Mouse (Mus musculus) stomach, embryonic 15.5 days (tissue): Measurements from ENCODE around the gene Slfn2. TPM values are rescaled to one million over a fixed set of nuclear protein-coding genes. Genes with fewer than 3 reads are reported as not detected.

ENCODE experiments used
- ATAC-seq: fragments of 200-750 bp; cut with Nextera tagmentation; 2 replicates; pipeline ENCODE4 v1.8.0; 2017; ENCODE audit warnings: low read depth, moderate number of reproducible peaks, moderate TSS enrichment; ENCODE audit not compliant: insufficient read depth, low FRiP score
- H3K27ac ChIP-seq: fragments of 300-500 bp; sonication (generic); 2 replicates; pipeline ENCODE4 v1.5.1; 2015; ENCODE audit warnings: mild to moderate bottlenecking, inconsistent platforms
- H3K27me3 ChIP-seq: fragments of 300-500 bp; sonication (generic); replicated peaks from 2 replicates; pipeline ENCODE4 v1.6.1; 2015; ENCODE audit warnings: inconsistent platforms
- H3K36me3 ChIP-seq: fragments of 300-500 bp; sonication (generic); 2 replicates; pipeline ENCODE4 v1.6.1; 2015; ENCODE audit warnings: inconsistent platforms
- H3K4me1 ChIP-seq: fragments of 300-500 bp; sonication (generic); 2 replicates; pipeline ENCODE4 v1.6.1; 2015; ENCODE audit warnings: inconsistent platforms
- H3K4me2 ChIP-seq: fragments of 300-500 bp; sonication (generic); 2 replicates; pipeline ENCODE4 v1.6.1; 2015; ENCODE audit warnings: mild to moderate bottlenecking, inconsistent platforms
- H3K4me3 ChIP-seq: fragments of 300-500 bp; sonication (generic); replicated peaks from 2 replicates; pipeline ENCODE4 v1.5.1; 2015; ENCODE audit warnings: inconsistent platforms
- H3K9ac ChIP-seq: fragments of 300-500 bp; sonication (generic); 2 replicates; pipeline ENCODE4 v1.6.1; 2015; ENCODE audit warnings: inconsistent platforms
- H3K9me3 ChIP-seq: fragments of 300-500 bp; sonication (generic); 2 replicates; pipeline ENCODE4 v1.6.1; 2016; ENCODE audit warnings: inconsistent platforms
- WGBS: fragments of 180-500 bp; shearing (Covaris S2); methylation state at CpG from one replicate; pipeline ENCODE4 v1.1.7; 2015; 5-methylcytosine and 5-hydroxymethylcytosine counted together
- polyA plus RNA-seq: library from polyadenylated mRNA; unstranded; fragments of >200 nt; fragmentation: Nextera tagmentation; extraction: Ambion mirVana; gene quantifications from 2 replicates; pipeline ENCODE4 v1.2.1, GENCODE M21; 2015

Slfn2 gene
- polyA plus RNA-seq, 1 experiment from 2014 or later: 9.2 TPM

GRCm38 (mm10) chr11:83060412-83061020 lies 4.4 kb upstream of the Slfn2 start:
- no peak overlapping the region for H3K9ac ChIP-seq
- H3K27me3 ChIP-seq: no peaks in the 10 kb centered on the region
- H3K27ac ChIP-seq: no peak overlapping the region
- H3K4me3 ChIP-seq: no peak overlapping the region
- WGBS: 71% methylated on average over 5 of the region's 5 CpGs
- H3K4me2 ChIP-seq: no peak overlapping the region
- no peaks in the 10 kb centered on the region for H3K36me3 ChIP-seq
- H3K9me3 ChIP-seq: no peaks in the 10 kb centered on the region
- no peaks in the 10 kb centered on the region for H3K4me1 ChIP-seq
- no peak for ATAC-seq

- Histone ChIP-seq H3K36me3 (no peaks in the 10 kb centered on the region), H3K27me3 (no peaks in the 10 kb centered on the region), H3K9ac (no peak overlapping the region), H3K9me3 (no peaks in the 10 kb centered on the region), H3K4me1 (no peaks in the 10 kb centered on the region), H3K27ac (no peak overlapping the region), H3K4me3 (no peak overlapping the region), H3K4me2 (no peak overlapping the region)
- no peak for ATAC-seq
- 79% methylated on average over 7 of the region's 7 CpGs for WGBS
Observed at GRCm38 (mm10) chr11:83061806-83062205, 3.1 kb upstream of the Slfn2 start.

GRCm38 (mm10) chr11:83063126-83063525 lies 1.8 kb upstream of the Slfn2 start:
- ATAC-seq: no peak

GRCm38 (mm10) chr11:83063941-83064349 lies 967 bp upstream of the Slfn2 start:
- H3K4me3 ChIP-seq: no peak overlapping the region
- 53% methylated on average over 3 of the region's 3 CpGs for WGBS
- no peak overlapping the region for H3K9ac ChIP-seq
- H3K4me2 ChIP-seq: no peak overlapping the region
- no peaks in the 10 kb centered on the region for H3K9me3 ChIP-seq
- H3K27ac ChIP-seq: no peak overlapping the region
- H3K27me3 ChIP-seq: no peaks in the 10 kb centered on the region
- no peaks in the 10 kb centered on the region for H3K36me3 ChIP-seq
- no peak for ATAC-seq
- H3K4me1 ChIP-seq: no peaks in the 10 kb centered on the region

More at GRCm38 (mm10) chr11:83063126-83063525, 1.8 kb upstream of the Slfn2 start:
- no peak overlapping the region for H3K9ac ChIP-seq
- WGBS: 60% methylated on average over 4 of the region's 4 CpGs
- H3K4me2 ChIP-seq: no peak overlapping the region
- H3K4me1 ChIP-seq: no peaks in the 10 kb centered on the region
- H3K4me3 ChIP-seq: no peak overlapping the region
- H3K36me3 ChIP-seq: no peaks in the 10 kb centered on the region
- no peaks in the 10 kb centered on the region for H3K27me3 ChIP-seq
- H3K9me3 ChIP-seq: no peaks in the 10 kb centered on the region
- no peak overlapping the region for H3K27ac ChIP-seq

GRCm38 (mm10) chr11:83065441-83066344 lies 781 bp downstream of the Slfn2 start:
- Histone ChIP-seq H3K9ac (no peak overlapping the region), H3K4me2 (no peak overlapping the region)
- 26% methylated on average over 6 of the region's 6 CpGs for WGBS

GRCm38 (mm10) chr11:83066640-83067531 lies 2.0 kb downstream of the Slfn2 start:
- Histone ChIP-seq H3K27me3 (no peaks in the 10 kb centered on the region), H3K27ac (no peak overlapping the region; the same call in 1 of the 2 replicates), H3K9ac (no peak overlapping the region), H3K36me3 (no peaks in the 10 kb centered on the region), H3K4me3 (peak overlapping the region; percentile 4; the same call in 1 of the 2 replicates), H3K9me3 (no peaks in the 10 kb centered on the region), H3K4me2 (no peak overlapping the region), H3K4me1 (no peaks in the 10 kb centered on the region)
- 43% methylated on average over 11 of the region's 11 CpGs for WGBS
- no peak for ATAC-seq

More at GRCm38 (mm10) chr11:83065441-83066344, 781 bp downstream of the Slfn2 start:
- Histone ChIP-seq H3K4me3 (peak overlapping the region; percentile 16; the same call in 1 of the 2 replicates), H3K27me3 (no peaks in the 10 kb centered on the region), H3K27ac (no peak overlapping the region), H3K4me1 (no peaks in the 10 kb centered on the region), H3K9me3 (no peaks in the 10 kb centered on the region), H3K36me3 (no peaks in the 10 kb centered on the region)
- no peak for ATAC-seq

GRCm38 (mm10) chr11:83067982-83068694 lies 3.2 kb downstream of the Slfn2 start:
- WGBS: 70% methylated on average over 4 of the region's 4 CpGs
- no peak overlapping the region for H3K4me2 ChIP-seq
- no peaks in the 10 kb centered on the region for H3K27me3 ChIP-seq
- H3K9ac ChIP-seq: no peak overlapping the region
- H3K27ac ChIP-seq: no peak overlapping the region
- H3K9me3 ChIP-seq: no peaks in the 10 kb centered on the region
- no peak overlapping the region for H3K4me3 ChIP-seq
- ATAC-seq: no peak
- no peaks in the 10 kb centered on the region for H3K36me3 ChIP-seq
- H3K4me1 ChIP-seq: no peaks in the 10 kb centered on the region

- Histone ChIP-seq H3K4me3 (no peak overlapping the region), H3K4me1 (no peaks in the 10 kb centered on the region), H3K27ac (no peak overlapping the region), H3K4me2 (no peak overlapping the region), H3K9ac (no peak overlapping the region), H3K27me3 (no peaks in the 10 kb centered on the region), H3K36me3 (no peaks in the 10 kb centered on the region), H3K9me3 (no peaks in the 10 kb centered on the region)
- ATAC-seq: no peak
- WGBS: 82% methylated on average over 15 of the region's 15 CpGs
Observed at GRCm38 (mm10) chr11:83070321-83070970, 5.5 kb downstream of the Slfn2 start.

GRCm38 (mm10) chr11:83077714-83078422 lies 13.0 kb downstream of the Slfn2 start:
- ATAC-seq: peak; percentile 79; the same call in 1 of the 2 replicates
- H3K9me3 ChIP-seq: no peaks in the 10 kb centered on the region
- no peaks in the 10 kb centered on the region for H3K4me1 ChIP-seq
- H3K27ac ChIP-seq: peak overlapping the region; percentile 83
- 37% methylated on average over 3 of the region's 3 CpGs for WGBS
- H3K4me3 ChIP-seq: no peak overlapping the region
- H3K27me3 ChIP-seq: no peaks in the 10 kb centered on the region
- H3K36me3 ChIP-seq: no peaks in the 10 kb centered on the region
- no peak overlapping the region for H3K4me2 ChIP-seq
- H3K9ac ChIP-seq: no peak overlapping the region

GRCm38 (mm10) chr11:83078423-83079140 lies 13.7 kb downstream of the Slfn2 start:
- Histone ChIP-seq H3K4me2 (no peak overlapping the region), H3K4me1 (no peaks in the 10 kb centered on the region), H3K9me3 (no peaks in the 10 kb centered on the region), H3K4me3 (no peak overlapping the region), H3K9ac (no peak overlapping the region), H3K27ac (peak overlapping the region; percentile 83), H3K27me3 (no peaks in the 10 kb centered on the region), H3K36me3 (no peaks in the 10 kb centered on the region)
- no peak for ATAC-seq
- WGBS: 67% methylated on average over 5 of the region's 5 CpGs
